Mouse (Mus musculus) heart, embryonic 12.5 days (tissue): ENCODE results near the gene Hey2. TPM values are rescaled to one million over a fixed set of nuclear protein-coding genes. Genes with fewer than 3 reads are reported as not detected.

Source experiments
- ATAC-seq: fragments of 200-750 bp; cut with Nextera tagmentation; 2 replicates; pipeline ENCODE4 v1.8.0; 2017; ENCODE audit warnings: moderate TSS enrichment, moderate library complexity; ENCODE audit not compliant: insufficient number of reproducible peaks, low FRiP score
- H3K27ac ChIP-seq: fragments of 300-500 bp; sonication (generic); 2 replicates; pipeline ENCODE4 v1.5.1; 2016; ENCODE audit warnings: mild to moderate bottlenecking, moderate library complexity; ENCODE audit not compliant: poor library complexity, severe bottlenecking
- H3K27me3 ChIP-seq: fragments of 300-500 bp; sonication (generic); replicated peaks from 2 replicates; pipeline ENCODE4 v1.6.1; 2016; ENCODE audit warnings: mild to moderate bottlenecking, moderate library complexity
- H3K36me3 ChIP-seq: fragments of 300-500 bp; sonication (generic); 2 replicates; pipeline ENCODE4 v1.6.1; 2016; ENCODE audit warnings: mild to moderate bottlenecking, moderate library complexity
- H3K4me1 ChIP-seq: fragments of 300-500 bp; sonication (generic); replicated peaks from 2 replicates; pipeline ENCODE4 v1.6.1; 2016; ENCODE audit warnings: mild to moderate bottlenecking
- H3K4me2 ChIP-seq: fragments of 300-500 bp; sonication (generic); 2 replicates; pipeline ENCODE4 v1.6.1; 2016; ENCODE audit warnings: mild to moderate bottlenecking, moderate library complexity
- H3K4me3 ChIP-seq: fragments of 300-500 bp; sonication (generic); 2 replicates; pipeline ENCODE4 v1.5.1; 2016; ENCODE audit warnings: mild to moderate bottlenecking
- H3K9ac ChIP-seq: fragments of 300-500 bp; sonication (generic); 2 replicates; pipeline ENCODE4 v1.6.1; 2016; ENCODE audit warnings: mild to moderate bottlenecking, moderate library complexity
- H3K9me3 ChIP-seq: fragments of 300-500 bp; sonication (generic); replicated peaks from 2 replicates; pipeline ENCODE4 v1.6.1; 2016; ENCODE audit warnings: mild to moderate bottlenecking, moderate library complexity
- WGBS: fragments of 180-500 bp; shearing (Covaris S2); methylation state at CpG from one replicate; pipeline ENCODE4 v1.1.7; 2016; 5-methylcytosine and 5-hydroxymethylcytosine counted together
- polyA plus RNA-seq: library from polyadenylated mRNA; unstranded; fragments of >200 nt; fragmentation: Nextera tagmentation; extraction: Ambion mirVana; gene quantifications from 2 replicates; pipeline ENCODE4 v1.2.1, GENCODE M21; 2016

The Hey2 gene
- 47.6 and 53.3 TPM in 2 replicates for polyA plus RNA-seq

DNA sequence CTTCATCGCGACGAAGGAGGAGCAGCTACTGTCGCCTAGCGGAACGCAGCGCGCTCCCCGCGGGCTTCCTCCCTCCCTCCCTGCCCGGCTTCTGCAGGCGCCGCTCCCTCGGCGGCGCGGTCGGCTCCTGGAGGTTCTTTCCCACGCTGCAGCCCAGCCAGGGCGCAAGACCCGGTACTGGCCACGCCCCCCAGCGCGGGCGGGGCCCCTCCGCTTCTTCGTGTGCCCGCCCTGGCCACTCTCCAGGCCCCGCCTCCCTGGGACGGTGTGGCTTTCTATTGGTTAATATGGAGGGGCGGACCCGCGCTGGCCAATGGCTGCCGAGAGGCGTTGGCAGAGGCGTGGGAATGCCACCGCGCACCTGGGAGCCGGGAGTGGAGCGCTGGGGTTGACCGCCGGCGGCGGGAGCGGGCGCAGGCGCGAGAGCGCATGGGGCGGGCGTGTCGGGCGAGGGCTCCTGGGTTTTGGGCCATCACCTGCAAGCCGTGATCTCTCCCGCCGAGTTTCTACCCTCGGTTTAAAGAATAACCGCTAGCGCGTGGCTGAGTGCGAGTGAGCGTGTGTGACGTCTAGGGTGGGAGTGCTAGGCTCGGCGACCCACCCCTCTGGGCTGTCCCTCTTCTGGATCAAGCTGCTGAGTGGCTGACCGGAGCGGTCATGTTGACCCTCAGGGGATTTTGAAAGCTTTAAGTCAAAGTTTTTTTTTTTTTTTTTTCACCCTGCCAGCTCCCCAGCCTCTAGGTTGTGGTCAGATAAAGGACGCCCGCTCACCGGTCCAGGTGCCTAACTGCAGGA is at the start of gene Hey2:
TSS of gene Hey2 (minus strand) at position 159 of the 795 bp plus-strand sequence.
- peaks cover 31% of the 10 kb centered on the region for H3K4me1 ChIP-seq
- H3K9ac ChIP-seq, result peak within 1 kb of the TSS; percentile 92
- peaks cover 4% of the 10 kb centered on the region for H3K36me3 ChIP-seq
- ATAC-seq, result peak; percentile 98
- no peaks in the 10 kb centered on the region for H3K9me3 ChIP-seq
- H3K27ac ChIP-seq, result peak within 1 kb of the TSS; percentile 96
- H3K27me3 ChIP-seq, result peaks cover 7% of the 10 kb centered on the region
- peak within 1 kb of the TSS; percentile 69 for H3K4me2 ChIP-seq
- peak within 1 kb of the TSS; percentile 89 for H3K4me3 ChIP-seq
- under 1% methylated on average over 66 of the region's 70 CpGs for WGBS

DNA sequence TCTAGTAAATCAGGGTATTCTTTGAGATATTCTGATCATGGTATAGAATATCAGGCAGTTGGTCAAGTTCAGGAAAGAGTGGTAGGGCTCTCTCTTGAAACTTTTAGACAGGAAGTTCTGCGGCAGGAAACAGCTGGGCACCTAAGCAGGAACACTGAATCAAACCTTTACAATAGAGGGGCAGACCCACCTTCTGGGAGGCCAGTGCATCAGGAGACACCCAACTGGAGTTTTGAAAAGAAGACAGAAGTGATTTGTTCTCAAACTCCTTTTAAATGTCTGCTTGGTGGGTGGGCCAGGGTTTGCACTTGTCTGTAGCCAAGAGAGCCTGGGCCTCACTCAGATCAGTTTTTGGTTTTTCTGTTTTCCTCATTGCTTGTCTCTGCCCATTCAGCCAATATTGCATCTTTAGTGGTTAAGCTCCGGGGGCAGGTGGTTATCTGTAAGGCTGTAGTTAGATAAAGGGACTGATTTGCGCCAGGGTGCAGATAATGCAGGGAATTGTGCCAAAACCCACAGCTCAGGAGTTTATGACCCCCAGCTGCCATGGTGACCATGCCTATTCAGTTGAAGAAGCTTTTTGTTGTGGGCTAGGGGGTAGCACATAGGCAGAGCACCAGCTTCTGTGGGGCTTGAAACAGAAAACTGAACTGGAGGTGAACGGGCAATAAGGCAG is 40.6 kb upstream of the Hey2 start:
- 47% methylated on average over 4 of the region's 4 CpGs for WGBS
- Histone ChIP-seq H3K9ac (no peak overlapping the region), H3K4me2 (no peak overlapping the region)

DNA sequence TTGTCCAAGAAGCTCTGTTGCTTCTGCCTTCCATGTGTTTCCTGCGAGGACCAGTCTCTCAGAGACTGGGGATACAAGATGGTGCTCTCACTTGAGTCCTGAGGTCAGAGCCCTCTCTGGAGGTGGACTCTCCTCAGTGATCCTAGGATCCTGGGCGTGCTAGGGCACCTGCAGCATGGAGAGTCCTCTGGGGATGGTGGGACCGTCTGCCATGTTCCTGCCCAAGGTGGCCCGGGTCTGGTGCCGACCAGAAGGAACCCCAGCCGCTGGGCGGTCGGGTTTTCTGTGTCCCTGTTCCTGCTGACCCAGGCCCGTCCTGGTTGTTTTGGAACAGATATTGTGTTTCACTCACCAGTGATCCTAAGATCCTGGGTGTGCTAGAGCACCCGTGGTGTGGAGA is 38.5 kb upstream of the Hey2 start:
- H3K4me3 ChIP-seq, result no peak overlapping the region
- H3K27me3 ChIP-seq, result no peaks in the 10 kb centered on the region
- no peak for ATAC-seq
- peaks cover 10% of the 10 kb centered on the region for H3K4me1 ChIP-seq
- no peak overlapping the region for H3K9ac ChIP-seq
- no peaks in the 10 kb centered on the region for H3K36me3 ChIP-seq
- H3K4me2 ChIP-seq, result no peak overlapping the region
- no peaks in the 10 kb centered on the region for H3K9me3 ChIP-seq
- WGBS, result 87% methylated on average over 10 of the region's 10 CpGs
- H3K27ac ChIP-seq, result no peak overlapping the region

More for the DNA sequence above, 40.6 kb upstream of the Hey2 start:
- H3K9me3 ChIP-seq, result no peaks in the 10 kb centered on the region
- H3K36me3 ChIP-seq, result no peaks in the 10 kb centered on the region
- ATAC-seq, result no peak
- no peak overlapping the region for H3K4me3 ChIP-seq
- H3K4me1 ChIP-seq, result peaks cover 13% of the 10 kb centered on the region
- no peaks in the 10 kb centered on the region for H3K27me3 ChIP-seq
- no peak overlapping the region for H3K27ac ChIP-seq

- no peaks in the 10 kb centered on the region for H3K36me3 ChIP-seq
- H3K27ac ChIP-seq, result 0 out of 2 replicates have a peak overlapping the region, but pooled peaks have one; percentile 0
- 0 out of 2 replicates have a peak overlapping the region, but pooled peaks have one; percentile 5 for H3K4me3 ChIP-seq
- no peak for ATAC-seq
- peaks cover 7% of the 10 kb centered on the region for H3K27me3 ChIP-seq
- H3K4me1 ChIP-seq, result peaks cover 23% of the 10 kb centered on the region
- 26% methylated on average over 13 of the region's 13 CpGs for WGBS
- no peaks in the 10 kb centered on the region for H3K9me3 ChIP-seq
- peak overlapping the region; percentile 35 for H3K4me2 ChIP-seq
- 0 out of 2 replicates have a peak overlapping the region, but pooled peaks have one; percentile 30 for H3K9ac ChIP-seq
These were observed 2.7 kb upstream of the Hey2 start for GRCm38 (mm10) chr10:30845101-30845825.

- peak overlapping the region; percentile 89 for H3K4me3 ChIP-seq
- peak overlapping the region; percentile 96 for H3K27ac ChIP-seq
- 4% methylated on average over 30 of the region's 30 CpGs for WGBS
- H3K27me3 ChIP-seq, result peaks cover 7% of the 10 kb centered on the region
- ATAC-seq, result 0 out of 2 replicates have a peak, but pooled peaks have one; percentile 10
- H3K4me2 ChIP-seq, result peak overlapping the region; percentile 69
- no peaks in the 10 kb centered on the region for H3K9me3 ChIP-seq
- H3K36me3 ChIP-seq, result peaks cover 2% of the 10 kb centered on the region
- H3K4me1 ChIP-seq, result peaks cover 24% of the 10 kb centered on the region
- H3K9ac ChIP-seq, result peak overlapping the region; percentile 77
These were observed 1.8 kb upstream of the Hey2 start for GRCm38 (mm10) chr10:30844191-30845010.

DNA sequence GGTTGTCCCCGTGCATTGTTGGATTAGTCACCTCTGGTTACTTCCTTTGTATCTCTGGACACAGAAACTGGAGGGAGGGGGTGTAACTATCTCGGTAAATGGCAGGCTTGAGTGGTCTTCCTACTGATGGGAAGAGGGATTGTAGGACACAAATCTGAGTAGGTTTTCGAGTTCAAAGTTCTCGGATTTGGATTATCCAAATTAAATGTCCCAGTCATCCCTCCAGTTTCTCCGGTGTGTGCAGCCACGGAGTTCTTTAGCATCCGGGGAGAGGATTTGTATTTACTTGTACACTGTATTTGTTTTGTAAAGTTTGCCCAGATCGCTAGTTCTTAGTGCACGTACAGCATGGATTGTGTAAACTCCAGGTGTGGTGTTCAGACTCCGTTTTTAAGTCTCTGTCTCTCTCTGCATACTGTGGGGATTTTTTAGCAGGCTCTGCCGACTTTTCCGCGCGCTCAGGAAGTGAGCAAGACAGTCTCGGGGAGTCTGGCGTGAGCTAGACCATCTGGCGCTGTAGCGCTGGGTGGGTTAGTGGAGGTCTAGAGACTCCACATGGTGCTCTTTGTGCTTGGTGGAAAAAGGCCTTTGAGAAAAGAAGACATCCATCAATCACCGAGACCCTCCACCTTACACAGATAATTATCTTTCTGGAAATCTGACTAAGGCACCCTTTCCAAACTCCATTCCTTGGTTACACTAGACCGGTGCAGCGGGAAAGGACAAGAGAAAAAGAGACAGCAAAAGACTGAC is 1.0 kb upstream of the Hey2 start:
- peak overlapping the region; percentile 96 for H3K27ac ChIP-seq
- H3K27me3 ChIP-seq, result peaks cover 7% of the 10 kb centered on the region
- H3K36me3 ChIP-seq, result peaks cover 4% of the 10 kb centered on the region
- H3K9ac ChIP-seq, result peak overlapping the region; percentile 77
- peak overlapping the region; percentile 89 for H3K4me3 ChIP-seq
- no peaks in the 10 kb centered on the region for H3K9me3 ChIP-seq
- H3K4me2 ChIP-seq, result peak overlapping the region; percentile 69
- peaks cover 29% of the 10 kb centered on the region for H3K4me1 ChIP-seq
- no peak for ATAC-seq
- under 1% methylated on average over 21 of the region's 21 CpGs for WGBS

DNA sequence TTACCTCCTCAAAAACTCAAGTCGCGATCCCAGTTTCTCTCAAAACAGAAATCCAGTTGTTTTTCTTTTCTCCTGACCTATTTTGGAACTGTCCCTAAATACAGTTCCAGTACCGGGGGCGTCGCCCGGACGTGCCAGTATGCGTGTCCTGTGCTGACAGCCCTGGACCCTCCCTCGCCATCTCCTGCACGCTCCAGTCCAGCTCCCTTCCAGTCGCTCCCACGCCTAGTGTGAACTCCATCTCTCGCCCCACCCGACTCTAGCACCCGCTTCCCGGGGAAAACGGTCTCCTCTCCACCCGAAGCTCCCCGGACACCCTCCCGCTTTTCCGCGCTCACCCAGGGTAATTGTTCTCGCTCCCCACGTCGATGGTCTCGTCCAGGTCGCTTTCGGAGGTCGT is 373 bp downstream of the Hey2 start:
- H3K9me3 ChIP-seq, result no peaks in the 10 kb centered on the region
- peak overlapping the region; percentile 69 for H3K4me2 ChIP-seq
- whole genome bisulfite sequencing, result under 1% methylated on average over 29 of the region's 29 CpGs
- peaks cover 7% of the 10 kb centered on the region for H3K27me3 ChIP-seq
- peaks cover 31% of the 10 kb centered on the region for H3K4me1 ChIP-seq
- H3K27ac ChIP-seq, result peak overlapping the region; percentile 96
- peak overlapping the region; percentile 92 for H3K9ac ChIP-seq
- H3K4me3 ChIP-seq, result peak overlapping the region; percentile 89
- H3K36me3 ChIP-seq, result peaks cover 8% of the 10 kb centered on the region
- peak; percentile 58 for ATAC-seq

DNA sequence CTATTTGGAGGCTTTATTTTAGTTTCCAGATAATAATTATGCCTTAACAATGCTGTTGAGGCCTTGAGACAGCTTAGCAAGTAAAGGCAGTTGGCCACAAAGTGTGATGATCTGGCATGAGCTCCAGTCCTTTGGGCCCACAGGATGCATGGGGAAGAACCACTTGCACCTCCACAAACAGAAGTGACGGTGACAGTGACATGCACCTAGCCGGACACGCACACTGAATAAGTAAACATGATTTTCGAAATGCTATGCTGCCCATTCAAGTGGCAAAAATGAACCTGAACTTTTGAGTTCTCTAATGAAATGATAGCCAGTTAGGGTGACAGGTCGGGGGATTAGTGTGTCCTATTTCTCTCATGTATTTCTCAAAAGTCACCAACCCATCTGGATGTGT is 1.8 kb downstream of the Hey2 start:
- peaks cover 22% of the 10 kb centered on the region for H3K4me1 ChIP-seq
- H3K4me3 ChIP-seq, result peak overlapping the region; percentile 89
- H3K36me3 ChIP-seq, result peaks cover 22% of the 10 kb centered on the region
- 55% methylated on average over 5 of the region's 5 CpGs for WGBS
- no peaks in the 10 kb centered on the region for H3K9me3 ChIP-seq
- peak overlapping the region; percentile 76 for H3K27ac ChIP-seq
- peak overlapping the region; percentile 92 for H3K9ac ChIP-seq
- ATAC-seq, result no peak
- H3K27me3 ChIP-seq, result no peaks in the 10 kb centered on the region
- peak overlapping the region; percentile 67 for H3K4me2 ChIP-seq

DNA sequence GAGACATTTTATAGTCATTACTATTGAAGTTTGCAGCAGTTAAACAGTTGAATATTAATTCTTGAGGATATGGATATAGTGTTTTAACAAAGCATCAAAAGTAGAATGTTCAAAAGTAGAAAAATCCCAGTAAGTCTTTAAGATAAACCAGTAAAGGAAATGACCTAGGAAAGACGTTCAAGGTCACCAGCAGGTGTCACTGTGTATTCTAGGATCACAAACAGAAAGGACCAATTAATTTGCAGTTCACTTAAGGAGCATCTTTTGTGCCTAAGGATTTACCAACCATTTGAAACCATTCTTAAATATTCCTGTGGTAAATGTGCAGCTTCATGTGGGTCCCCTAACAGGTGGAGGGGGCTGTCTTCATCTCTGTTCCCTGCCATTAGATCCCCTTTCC is 4.4 kb downstream of the Hey2 start:
- H3K9me3 ChIP-seq, result no peaks in the 10 kb centered on the region
- peak overlapping the region; percentile 22; the same call in 1 of the 2 replicates for H3K4me3 ChIP-seq
- no peak for ATAC-seq
- peak overlapping the region; percentile 54 for H3K4me2 ChIP-seq
- peaks cover 44% of the 10 kb centered on the region for H3K36me3 ChIP-seq
- peak overlapping the region; percentile 68 for H3K27ac ChIP-seq
- H3K27me3 ChIP-seq, result no peaks in the 10 kb centered on the region
- 0 out of 2 replicates have a peak overlapping the region, but pooled peaks have one; percentile 20 for H3K9ac ChIP-seq
- 13% methylated on average over 1 of the region's 1 CpGs for WGBS
- H3K4me1 ChIP-seq, result peaks cover 14% of the 10 kb centered on the region; the same call in 1 of the 2 replicates
